Mouse (Mus musculus): ENCODE results near the gene Hes7. TPM values are rescaled to one million over a fixed set of nuclear protein-coding genes. Genes with fewer than 3 reads are reported as not detected.

Gene Hes7
- total RNA-seq, 1 experiment from 2014 or later: not detected

DNA sequence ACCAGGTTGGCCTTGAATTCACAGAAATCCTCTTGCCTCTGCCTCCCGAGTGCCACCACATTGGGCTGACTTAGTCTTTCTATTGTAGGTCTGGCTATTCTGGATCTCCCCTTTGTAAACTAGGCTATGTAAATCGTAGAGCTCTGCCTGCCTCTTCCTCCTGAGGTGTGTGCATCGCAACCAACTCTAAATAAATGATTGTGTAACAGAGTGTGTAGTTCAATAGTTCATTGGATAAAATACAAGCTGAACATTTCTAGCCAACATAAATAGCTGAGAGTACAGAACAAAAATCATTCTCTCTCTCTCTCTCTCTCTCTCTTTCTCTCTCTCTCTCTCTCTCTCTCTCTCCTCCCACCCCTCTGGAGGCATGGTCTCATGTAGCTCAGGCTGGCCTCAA, 5.6 kb upstream of the Hes7 start:
- ATAC-seq (replicated peaks; ENCODE audit: low read depth, poor library complexity, severe bottlenecking): no peak

DNA sequence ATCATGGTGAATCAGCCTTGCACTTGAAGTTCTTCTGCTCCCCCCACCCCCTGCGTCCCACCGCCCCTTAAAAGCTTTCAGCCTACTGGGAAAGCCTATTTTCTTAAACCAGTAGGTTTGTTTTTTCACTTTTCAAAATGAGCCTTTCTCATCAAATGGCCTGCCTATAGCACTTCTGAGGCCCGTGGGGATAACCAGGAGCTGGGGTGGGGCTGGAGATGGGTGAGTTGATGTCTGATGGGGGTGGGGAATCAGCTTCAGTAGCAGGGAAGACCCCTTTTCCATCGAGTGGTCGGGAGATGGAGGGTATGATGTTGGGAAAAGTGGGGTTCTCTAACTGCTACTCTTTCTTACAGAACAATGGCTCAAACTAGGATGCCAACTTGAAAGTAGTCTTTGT, 3.4 kb upstream of the Hes7 start:
- ATAC-seq (replicated peaks; ENCODE audit: low read depth, poor library complexity, severe bottlenecking): no peak

DNA sequence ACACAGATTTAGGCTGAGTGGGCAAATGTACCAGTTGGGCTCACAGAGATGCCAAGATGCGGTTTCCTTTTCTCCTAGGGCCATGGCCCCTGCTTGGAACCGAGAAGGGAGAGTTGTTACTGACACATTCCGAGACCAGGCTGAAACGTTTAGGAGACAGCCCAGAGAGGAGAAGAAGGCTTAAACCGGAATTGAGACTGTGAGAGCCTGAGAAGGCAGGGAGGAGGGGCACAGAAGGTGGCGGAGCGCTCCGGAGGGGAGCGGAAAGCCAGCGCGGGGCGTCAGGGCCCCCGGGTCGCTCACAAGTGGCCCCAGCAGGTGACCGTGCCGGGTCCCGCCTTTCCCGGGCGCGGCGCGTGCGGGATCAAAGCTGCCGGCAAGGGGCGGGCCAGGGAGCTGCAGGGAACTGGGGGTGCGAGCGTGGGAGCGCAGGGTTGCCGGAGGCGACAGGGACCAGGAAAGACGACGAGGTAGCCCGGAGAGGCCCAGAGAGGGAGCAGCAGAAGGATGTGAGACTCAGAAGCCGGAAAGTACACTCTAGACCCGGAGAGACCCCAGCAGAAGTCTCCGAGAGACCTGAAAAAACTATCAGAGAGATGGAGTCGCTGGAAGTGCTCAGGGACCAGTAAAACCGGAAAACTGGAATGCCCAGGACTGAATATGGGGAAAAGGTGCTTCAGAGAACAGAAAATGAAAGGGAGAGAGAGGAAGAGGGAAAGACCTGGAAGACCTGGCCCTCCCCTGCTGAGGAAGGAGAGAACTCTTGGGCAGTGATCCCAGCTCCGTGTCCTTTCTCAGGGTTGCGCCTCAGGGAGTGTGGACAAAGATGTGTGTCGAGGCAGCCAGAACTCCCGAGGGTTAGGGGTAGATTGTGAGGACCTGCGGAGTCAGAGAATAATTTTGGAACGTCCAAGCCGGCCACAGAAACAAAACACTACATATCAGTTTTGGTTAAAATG, 2.2 kb upstream of the Hes7 start:
- peak; percentile 37 for ATAC-seq (replicated peaks; ENCODE audit: low read depth, poor library complexity, severe bottlenecking)

DNA sequence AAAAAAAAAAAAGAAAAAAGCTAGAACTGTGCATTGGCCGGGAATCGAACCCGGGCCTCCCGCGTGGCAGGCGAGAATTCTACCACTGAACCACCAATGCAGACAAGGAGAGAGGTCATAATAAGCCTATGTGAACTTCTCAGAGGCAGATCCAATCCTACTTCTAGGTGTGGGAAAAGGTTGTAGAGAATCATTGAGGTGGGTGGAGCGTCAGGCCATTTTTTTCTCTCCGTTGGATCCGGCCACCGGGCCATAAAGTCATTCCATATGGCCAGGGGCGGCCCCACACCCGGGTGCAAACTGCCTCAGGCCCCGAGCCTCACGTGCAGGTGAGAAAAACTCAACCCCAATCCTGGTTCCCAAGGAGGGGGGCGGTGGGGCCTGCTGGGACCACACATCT, 1.4 kb upstream of the Hes7 start:
- peak; percentile 13; the same call in 1 of the 2 replicates for ATAC-seq (replicated peaks; ENCODE audit: low read depth, poor library complexity, severe bottlenecking)

DNA sequence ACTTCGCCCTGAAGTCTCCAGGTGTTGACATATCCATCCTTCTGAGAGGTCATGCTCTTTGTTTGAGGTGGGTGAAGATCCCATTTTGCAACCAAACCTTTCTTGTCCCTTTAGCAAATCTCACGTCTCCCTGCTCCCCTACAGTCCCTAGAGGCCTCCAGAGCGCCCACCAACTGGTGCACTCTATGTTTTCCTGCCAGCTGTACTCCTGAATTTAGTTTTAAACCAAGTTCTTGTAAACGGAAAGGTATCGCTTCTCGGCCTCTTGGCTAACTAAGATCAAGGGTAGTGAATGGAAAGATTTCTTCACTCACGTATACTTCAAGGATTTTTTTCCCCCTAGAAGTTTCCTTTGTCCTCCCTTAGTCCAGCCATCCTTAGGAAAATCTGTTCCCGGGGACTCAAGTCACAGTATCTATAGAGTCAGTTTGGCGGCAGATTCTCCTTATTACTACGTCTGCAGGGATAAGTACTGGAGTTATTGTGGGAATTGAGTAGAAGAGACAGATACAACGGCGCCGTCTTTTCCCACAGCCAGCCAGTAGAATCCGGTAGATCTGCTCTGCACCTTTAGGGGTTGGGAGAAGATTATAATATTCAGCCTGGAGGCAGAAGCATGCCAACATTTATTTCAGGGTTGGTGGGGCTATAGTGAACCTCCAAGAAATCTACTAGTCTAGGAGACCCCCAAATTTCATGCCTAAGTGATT, 603 bp upstream of the Hes7 start:
- no peak for ATAC-seq (replicated peaks; ENCODE audit: low read depth, poor library complexity, severe bottlenecking)

DNA sequence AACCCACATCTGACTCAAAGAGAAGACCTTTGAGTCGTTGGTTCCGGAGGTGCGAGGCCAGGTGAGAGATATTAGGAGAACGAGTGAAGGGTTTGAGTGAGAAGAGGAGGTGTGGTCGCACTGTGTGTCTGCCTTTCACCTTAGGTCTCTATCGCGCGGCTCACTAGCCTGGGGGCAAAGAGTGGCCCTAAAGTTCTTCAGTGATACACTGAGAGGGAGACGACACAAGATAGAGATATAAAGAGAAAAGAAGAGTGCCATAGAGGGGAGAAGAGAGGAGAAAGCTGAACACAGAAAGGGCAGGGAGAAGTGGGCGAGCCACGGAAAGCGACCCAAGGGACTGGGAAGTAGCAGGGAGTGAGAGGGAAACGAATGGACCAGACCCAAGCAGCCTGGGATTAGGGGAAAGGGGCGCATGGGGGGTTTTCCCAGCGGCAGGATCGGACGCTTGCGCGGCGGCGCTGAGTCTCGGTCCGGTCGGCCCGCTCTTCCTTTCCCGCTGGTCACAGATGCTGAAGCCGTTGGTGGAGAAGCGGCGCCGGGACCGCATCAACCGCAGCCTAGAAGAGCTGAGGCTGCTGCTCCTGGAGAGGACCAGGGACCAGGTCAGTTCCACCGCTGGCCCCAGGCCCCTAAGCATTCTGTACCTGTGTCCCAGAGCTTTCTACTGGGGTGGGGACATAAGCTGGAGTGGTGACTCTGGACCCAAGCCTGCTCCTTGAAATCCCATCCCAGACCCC, 967 bp downstream of the Hes7 start:
- no peak for ATAC-seq (replicated peaks; ENCODE audit: low read depth, poor library complexity, severe bottlenecking)

DNA sequence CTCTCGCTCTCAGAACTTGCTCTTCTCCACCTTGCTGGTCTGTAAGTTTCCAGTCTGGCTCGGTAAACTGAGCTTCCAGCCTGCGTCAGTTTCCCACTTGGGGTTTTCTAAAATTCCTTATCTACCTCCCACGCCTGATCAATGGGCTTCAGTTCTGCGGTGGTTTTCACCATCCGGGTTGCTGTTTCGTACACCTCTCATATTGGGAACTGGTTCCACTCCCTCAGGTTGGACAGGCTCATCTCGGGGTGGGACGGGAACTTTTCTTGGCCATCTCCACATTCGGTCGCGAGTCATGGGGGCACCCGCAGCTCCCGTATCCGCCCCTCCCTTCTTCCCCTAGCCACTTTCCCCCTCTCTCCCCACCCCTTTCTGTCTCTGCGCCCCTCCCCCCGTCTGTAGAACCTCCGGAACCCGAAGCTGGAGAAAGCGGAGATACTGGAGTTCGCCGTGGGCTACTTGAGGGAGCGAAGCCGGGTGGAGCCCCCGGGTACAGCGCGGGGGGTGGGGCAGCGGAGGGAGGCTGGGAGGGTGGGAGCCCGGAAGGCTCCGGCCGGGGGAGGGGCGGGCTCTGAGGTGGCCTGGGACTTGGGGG, 1.6 kb downstream of the Hes7 start:
- no peak for ATAC-seq (replicated peaks; ENCODE audit: low read depth, poor library complexity, severe bottlenecking)

DNA sequence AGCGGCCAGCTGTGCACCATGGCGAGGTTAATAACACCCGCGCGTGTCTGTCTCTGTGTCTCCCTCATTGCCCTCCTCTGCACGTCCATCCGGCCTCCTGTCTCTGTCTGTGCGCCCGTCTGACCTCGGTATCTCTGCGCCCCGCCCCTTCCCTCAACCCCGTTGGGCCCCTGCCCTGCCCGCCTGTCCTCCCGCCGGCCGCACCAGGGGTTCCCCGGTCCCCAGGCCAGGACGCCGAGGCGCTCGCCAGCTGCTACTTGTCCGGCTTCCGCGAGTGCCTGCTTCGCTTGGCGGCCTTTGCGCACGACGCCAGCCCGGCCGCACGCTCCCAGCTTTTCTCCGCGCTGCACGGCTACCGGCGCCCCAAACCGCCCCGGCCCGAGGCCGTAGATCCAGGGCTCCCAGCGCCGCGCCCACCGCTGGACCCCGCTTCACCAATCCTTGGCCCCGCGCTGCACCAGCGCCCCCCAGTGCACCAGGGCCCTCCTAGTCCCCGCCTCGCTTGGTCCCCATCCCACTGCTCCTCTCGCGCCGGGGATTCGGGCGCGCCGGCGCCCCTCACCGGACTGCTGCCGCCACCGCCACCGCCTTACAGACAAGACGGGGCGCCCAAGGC, 2.2 kb downstream of the Hes7 start, which contains the start of gene 9130213A22Rik:
TSS of gene 9130213A22Rik (minus strand) at position 254 of the 616 bp plus-strand sequence.
- ATAC-seq (replicated peaks; ENCODE audit: low read depth, poor library complexity, severe bottlenecking): peak; percentile 36

DNA sequence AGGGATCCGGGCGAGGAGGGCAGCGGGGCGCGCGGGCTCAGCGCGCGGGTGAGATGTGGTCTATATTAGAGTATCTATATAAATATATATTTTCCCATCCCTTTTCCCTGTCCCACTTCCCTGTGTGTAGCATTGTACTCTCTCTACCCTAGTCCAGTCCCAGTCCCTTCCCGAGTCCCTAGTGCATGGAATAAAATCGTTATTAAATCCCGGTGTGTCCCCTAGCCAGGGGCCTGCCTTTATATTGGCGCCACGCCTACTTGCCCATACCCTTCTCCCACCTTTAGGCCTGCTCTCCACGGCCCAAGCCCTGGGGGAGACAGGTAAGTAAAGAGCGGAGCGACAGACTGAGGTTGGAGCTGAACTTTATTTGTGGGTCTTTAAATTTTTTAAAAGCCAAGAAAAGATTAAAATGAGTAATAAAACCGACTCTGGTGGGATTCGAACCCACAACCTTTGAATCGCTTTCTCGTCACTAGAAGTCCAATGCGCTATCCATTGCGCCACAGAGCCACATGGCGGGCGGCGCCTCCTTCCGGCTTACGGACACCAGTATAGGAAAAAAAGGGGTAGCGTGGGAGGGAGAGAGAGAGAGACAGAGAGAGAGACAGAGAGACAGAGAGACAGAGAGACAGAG, 3.0 kb downstream of the Hes7 start:
- no peak for ATAC-seq (replicated peaks; ENCODE audit: low read depth, poor library complexity, severe bottlenecking)

DNA sequence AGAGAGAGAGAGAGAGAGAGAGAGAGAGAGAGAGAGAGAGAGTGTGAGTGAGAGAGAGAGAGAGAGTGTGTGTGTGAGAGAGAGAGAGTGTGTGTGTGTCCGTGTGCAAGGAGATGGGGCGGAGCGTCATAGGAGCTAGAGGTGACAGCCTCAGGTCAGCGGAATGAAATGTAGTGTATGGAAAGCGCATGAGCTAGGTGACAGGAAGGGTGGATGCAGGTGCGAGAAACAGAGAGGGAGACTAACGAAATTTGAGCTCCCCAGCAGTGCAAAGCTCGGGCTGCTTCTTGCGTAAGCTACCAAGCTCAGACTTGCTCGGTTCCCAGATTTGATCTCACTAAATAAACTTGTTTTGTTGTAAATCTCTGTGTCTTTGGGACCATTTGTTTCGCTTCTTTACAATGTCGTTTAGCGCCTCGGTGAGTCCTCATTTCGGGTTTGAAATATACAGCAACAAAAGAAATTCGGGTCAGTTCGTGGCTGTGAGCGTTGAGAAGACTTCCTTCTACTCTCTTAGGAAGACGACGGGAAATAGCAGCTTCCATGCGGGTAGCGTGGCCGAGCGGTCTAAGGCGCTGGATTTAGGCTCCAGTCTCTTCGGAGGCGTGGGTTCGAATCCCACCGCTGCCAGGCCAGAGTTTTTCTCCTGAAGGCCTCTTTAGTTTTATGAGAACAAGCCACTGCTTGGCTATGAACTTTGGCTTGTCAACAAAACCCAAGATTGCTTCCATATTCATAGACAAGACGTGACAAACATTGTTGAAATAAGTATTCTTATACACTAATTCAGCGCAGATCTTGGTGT, 3.7 kb downstream of the Hes7 start:
- peak; percentile 19 for ATAC-seq (replicated peaks; ENCODE audit: low read depth, poor library complexity, severe bottlenecking)

DNA sequence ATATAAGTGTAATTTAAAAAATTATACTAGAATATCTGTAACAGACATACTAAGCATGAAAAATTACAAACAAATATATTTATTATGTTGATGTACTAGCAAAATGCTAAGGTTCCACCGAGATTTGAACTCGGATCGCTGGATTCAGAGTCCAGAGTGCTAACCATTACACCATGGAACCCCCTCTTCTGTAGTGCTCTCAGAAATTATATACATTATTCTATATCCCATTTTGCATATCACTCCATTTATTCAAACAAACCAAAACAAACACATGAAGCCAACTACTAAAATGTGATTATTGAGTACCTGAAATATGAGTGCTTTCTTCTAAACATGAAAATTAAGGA, 4.3 kb downstream of the Hes7 start:
- no peak for ATAC-seq (replicated peaks; ENCODE audit: low read depth, poor library complexity, severe bottlenecking)

DNA sequence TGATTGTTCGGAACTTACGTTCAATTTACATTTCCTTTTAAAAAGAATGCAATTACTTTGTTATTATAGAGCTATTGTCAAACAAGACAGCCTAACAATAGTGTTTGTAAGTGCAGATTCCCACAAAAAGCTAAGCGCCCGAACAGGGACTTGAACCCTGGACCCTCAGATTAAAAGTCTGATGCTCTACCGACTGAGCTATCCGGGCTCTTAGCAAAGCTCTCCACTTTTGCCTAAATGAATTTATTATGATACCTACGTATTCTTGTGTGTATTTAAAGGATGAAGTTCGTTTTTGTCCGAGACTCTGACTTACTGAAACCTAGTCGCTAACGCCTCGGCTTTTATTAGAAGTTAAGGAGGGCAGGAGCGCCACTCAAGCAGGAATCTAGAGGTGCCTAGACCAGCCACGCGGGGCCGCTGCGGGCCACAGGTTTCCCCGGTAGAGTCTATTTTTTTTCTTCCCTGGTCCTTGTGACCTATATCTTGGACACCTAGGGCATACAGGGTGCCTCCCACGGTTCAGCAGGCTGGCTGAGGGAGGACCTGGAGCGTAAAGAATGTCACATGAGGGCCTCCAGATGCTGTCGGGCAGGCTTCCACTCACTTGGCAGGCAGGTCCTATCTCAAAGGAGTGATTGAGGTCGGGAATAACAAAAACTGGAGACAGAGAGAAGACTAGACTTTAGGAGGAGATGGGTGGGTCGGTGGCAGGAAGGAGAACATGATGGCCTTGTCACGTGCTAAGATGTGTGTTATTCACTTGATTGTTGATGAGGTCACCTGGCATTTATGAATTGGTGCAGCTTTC, 5.0 kb downstream of the Hes7 start:
- peak; percentile 39 for ATAC-seq (replicated peaks; ENCODE audit: low read depth, poor library complexity, severe bottlenecking)

DNA sequence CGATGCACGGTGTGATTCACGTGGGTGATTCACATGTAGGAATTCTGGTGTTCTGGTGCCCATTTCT, 5.5 kb downstream of the Hes7 start, which contains the start of gene Aloxe3:
TSS of gene Aloxe3 (plus strand) at position 45 of the 67 bp plus-strand sequence.
- ATAC-seq (replicated peaks; ENCODE audit: low read depth, poor library complexity, severe bottlenecking): no peak

DNA sequence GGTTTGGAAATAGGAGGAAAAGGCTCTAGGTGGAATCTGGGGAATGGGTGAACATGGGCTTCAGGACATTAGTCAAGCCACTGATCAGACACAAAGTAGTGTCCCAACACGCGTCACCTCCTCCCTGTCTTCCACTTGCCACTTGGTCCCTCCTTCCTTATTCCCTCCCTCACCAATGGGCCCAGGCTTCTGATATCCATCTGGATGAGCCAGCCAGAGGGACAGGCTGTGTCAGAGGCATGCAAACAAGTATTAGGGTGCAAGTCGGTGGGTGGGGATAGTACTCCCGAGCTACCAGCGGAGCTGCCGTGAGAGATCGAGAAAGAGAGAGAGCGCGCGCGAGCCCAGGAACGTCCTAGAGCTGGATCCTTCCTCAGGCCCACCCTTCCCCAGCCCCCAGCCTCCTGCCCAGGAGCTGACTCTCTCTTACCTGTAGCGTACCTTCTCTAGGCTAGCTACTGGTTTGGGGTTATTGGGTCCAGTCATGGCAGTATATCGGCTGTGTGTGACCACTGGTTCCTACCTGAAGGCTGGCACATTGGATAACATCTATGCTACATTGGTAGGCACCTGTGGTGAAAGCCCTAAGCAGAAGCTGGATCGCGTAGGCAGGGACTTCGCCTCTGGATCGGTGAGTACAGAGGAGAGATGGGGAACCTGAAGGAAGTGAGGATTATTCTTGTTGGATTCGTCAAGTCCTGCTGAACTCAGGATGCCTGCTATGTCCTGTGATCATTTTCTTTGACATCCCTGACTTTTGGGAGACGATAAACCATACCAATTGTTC, 5.9 kb downstream of the Hes7 start:
- ATAC-seq (replicated peaks; ENCODE audit: low read depth, poor library complexity, severe bottlenecking): no peak

DNA sequence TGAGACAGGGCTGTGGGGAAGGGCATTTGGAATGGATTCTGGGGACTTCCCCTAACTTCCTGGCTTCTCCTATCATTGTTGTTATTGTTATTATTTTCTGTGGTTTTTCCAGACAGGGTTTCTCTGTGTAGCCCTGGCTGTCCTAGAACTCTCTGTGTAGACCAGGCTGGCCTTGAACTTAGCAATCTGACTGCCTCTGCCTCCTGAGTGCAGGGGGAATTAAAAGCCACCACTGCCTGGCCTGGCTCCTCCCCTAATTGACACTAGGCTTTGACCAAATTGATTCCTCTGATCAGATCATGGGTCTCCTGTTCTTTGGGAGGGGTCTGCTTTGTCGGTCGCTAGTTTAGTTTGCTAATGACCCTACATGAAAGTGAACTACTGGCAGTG, 6.5 kb downstream of the Hes7 start:
- no peak for ATAC-seq (replicated peaks; ENCODE audit: low read depth, poor library complexity, severe bottlenecking)

DNA sequence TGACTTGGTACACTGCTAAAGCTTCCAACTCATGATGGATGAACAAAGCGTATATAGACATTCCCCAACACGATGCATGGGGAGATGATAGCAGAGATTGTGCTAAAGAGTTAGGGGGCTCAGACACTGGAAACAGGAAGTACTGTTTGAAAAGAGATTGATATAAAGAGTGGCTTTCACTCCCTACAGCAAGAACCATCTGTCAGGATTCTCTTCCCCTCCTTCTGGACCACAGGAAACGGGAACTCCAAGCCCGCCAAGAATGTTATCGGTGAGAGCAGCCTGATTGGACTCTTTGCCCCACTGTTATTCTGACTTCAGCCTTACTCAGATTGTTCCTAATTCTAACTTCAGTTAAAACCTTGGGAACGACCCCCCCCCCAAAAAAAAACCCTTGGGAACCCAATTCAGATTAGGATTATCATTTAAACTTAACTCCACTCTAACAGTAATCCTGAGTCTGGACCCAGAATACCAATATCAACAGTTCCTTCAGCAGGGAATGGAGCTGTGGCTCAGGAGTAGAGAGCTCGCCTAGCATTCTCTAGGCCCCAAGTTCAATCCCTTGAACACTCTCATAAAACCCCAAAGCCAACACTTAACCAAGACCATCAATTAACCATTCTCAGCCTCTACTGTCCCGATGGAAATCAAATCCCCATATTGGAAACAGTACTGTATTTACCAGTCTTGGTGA, 8.4 kb downstream of the Hes7 start:
- ATAC-seq (replicated peaks; ENCODE audit: low read depth, poor library complexity, severe bottlenecking): no peak

DNA sequence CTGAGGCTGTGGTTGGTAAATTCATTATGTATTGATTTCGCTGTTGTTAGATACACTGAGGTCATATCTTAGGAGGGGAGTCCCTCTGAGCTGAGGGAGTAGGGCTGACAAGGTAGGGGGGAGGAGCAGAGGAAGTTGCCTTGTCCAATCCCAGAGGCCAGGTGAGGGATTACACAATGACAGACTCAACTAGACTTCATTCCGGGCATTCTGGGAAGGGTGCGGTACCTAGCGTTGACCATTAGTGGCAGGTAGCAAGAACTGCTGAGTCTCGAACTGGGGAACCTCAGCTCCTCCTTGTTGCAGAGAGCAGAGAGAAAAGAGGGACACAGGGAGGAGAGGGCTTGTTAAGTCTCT, 13.3 kb downstream of the Hes7 start:
- no peak for ATAC-seq (replicated peaks; ENCODE audit: low read depth, poor library complexity, severe bottlenecking)
